Mouse (Mus musculus): ENCODE results near the gene Cachd1.

DNA sequence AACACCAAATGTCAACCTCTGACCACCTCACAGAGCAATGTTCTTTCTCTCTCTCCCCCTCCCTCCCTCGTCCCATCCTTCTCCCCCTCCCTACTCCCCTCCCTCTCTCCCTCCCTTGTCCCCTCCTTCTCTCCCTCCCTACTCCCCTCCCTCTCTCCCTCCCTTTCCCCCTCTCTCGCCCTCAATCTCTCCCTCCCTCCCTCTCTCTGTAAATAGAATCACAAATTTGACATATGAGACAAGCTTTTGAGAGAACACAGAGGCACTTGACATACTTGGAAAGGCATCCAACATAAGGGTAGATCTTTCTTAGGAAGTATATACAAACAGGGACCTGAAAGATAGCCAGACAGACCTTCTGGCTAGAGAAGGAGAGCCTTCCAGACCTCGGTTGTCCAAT lies 138.1 kb downstream of the Cachd1 start:
- no peak for TF ChIP-seq POLR2A (IDR thresholded peaks at IDR 0.05; ENCODE audit: extremely low read depth, insufficient read depth, low read length)
- TF ChIP-seq CTCF (IDR thresholded peaks at IDR 0.05; ENCODE audit: low read depth, low read length) = no peak
